Mouse (Mus musculus) splenic B cell, adult 2 months (primary cell): ENCODE results near the gene Zc3h18.

Experiments
- DNase-seq: peaks from one replicate; pipeline ENCODE4 v3.0.0-alpha.2; 2011; ENCODE audit warnings: low read depth, low spot score
- H3K27me3 ChIP-seq: 2 replicates; pipeline ENCODE4 v1.6.1; 2012; ENCODE audit warnings: mild to moderate bottlenecking, low read length, moderate library complexity, mixed read lengths; ENCODE audit not compliant: control insufficient read depth, poor library complexity, insufficient read depth, severe bottlenecking
- H3K36me3 ChIP-seq: 2 replicates; pipeline ENCODE4 v1.6.1; 2012; ENCODE audit warnings: mild to moderate bottlenecking, low read length, moderate library complexity, mixed read lengths; ENCODE audit not compliant: control insufficient read depth, poor library complexity, insufficient read depth, severe bottlenecking

Gene Zc3h18

GRCm38 (mm10) chr8:122359111-122359775 is 17.2 kb upstream of the Zc3h18 start:
- Histone ChIP-seq H3K27me3 (no peaks in the 10 kb centered on the region), H3K36me3 (no peaks in the 10 kb centered on the region)
- DNase-seq: no peak

GRCm38 (mm10) chr8:122360696-122361416 is 15.6 kb upstream of the Zc3h18 start, which contains the start of gene Trhr2:
Trhr2 (minus strand) TSS chr8:122360746.
- DNase-seq: no peak
- Histone ChIP-seq H3K36me3 (no peaks in the 10 kb centered on the region), H3K27me3 (no peaks in the 10 kb centered on the region)

- no peak for DNase-seq
- Histone ChIP-seq H3K27me3 (no peaks in the 10 kb centered on the region), H3K36me3 (no peaks in the 10 kb centered on the region)
Measured at GRCm38 (mm10) chr8:122362271-122362670, 14.1 kb upstream of the Zc3h18 start.

- no peak for DNase-seq
- no peaks in the 10 kb centered on the region for H3K27me3 ChIP-seq
Measured at GRCm38 (mm10) chr8:122362967-122363366, 13.4 kb upstream of the Zc3h18 start.

GRCm38 (mm10) chr8:122368494-122368893 is 7.9 kb upstream of the Zc3h18 start:
- Histone ChIP-seq H3K36me3 (no peaks in the 10 kb centered on the region), H3K27me3 (no peaks in the 10 kb centered on the region)
- DNase-seq: no peak

More at GRCm38 (mm10) chr8:122362967-122363366, 13.4 kb upstream of the Zc3h18 start:
- no peaks in the 10 kb centered on the region for H3K36me3 ChIP-seq

GRCm38 (mm10) chr8:122369665-122370064 is 6.7 kb upstream of the Zc3h18 start:
- peak; percentile 74 for DNase-seq
- H3K36me3 ChIP-seq: no peaks in the 10 kb centered on the region
- no peaks in the 10 kb centered on the region for H3K27me3 ChIP-seq

- DNase-seq: no peak
- Histone ChIP-seq H3K27me3 (no peaks in the 10 kb centered on the region), H3K36me3 (no peaks in the 10 kb centered on the region)
Measured at GRCm38 (mm10) chr8:122371706-122372105, 4.7 kb upstream of the Zc3h18 start.

GRCm38 (mm10) chr8:122375320-122375719 is 1.1 kb upstream of the Zc3h18 start:
- DNase-seq: no peak

GRCm38 (mm10) chr8:122375751-122376364 is 551 bp upstream of the Zc3h18 start:
- DNase-seq: peak; percentile 23
- no peaks in the 10 kb centered on the region for H3K27me3 ChIP-seq
- H3K36me3 ChIP-seq: peaks cover 3% of the 10 kb centered on the region

More at GRCm38 (mm10) chr8:122375320-122375719, 1.1 kb upstream of the Zc3h18 start:
- peaks cover 3% of the 10 kb centered on the region for H3K36me3 ChIP-seq
- H3K27me3 ChIP-seq: no peaks in the 10 kb centered on the region

GRCm38 (mm10) chr8:122383039-122383438 is 6.6 kb downstream of the Zc3h18 start:
- Histone ChIP-seq H3K36me3 (peaks cover 5% of the 10 kb centered on the region), H3K27me3 (no peaks in the 10 kb centered on the region)
- DNase-seq: no peak

- DNase-seq: peak; percentile 25
- Histone ChIP-seq H3K36me3 (peaks cover 11% of the 10 kb centered on the region), H3K27me3 (no peaks in the 10 kb centered on the region)
Measured at GRCm38 (mm10) chr8:122389357-122389756, 12.9 kb downstream of the Zc3h18 start.

GRCm38 (mm10) chr8:122390758-122391157 is 14.3 kb downstream of the Zc3h18 start:
- Histone ChIP-seq H3K27me3 (no peaks in the 10 kb centered on the region), H3K36me3 (peaks cover 11% of the 10 kb centered on the region)
- no peak for DNase-seq

- no peak for DNase-seq
- H3K27me3 ChIP-seq: no peaks in the 10 kb centered on the region
- peaks cover 9% of the 10 kb centered on the region for H3K36me3 ChIP-seq
Measured at GRCm38 (mm10) chr8:122393717-122394116, 17.3 kb downstream of the Zc3h18 start.

GRCm38 (mm10) chr8:122395291-122395690 is 18.9 kb downstream of the Zc3h18 start:
- Histone ChIP-seq H3K36me3 (peaks cover 7% of the 10 kb centered on the region), H3K27me3 (no peaks in the 10 kb centered on the region)
- DNase-seq: no peak

- no peak for DNase-seq
- Histone ChIP-seq H3K36me3 (peaks cover 12% of the 10 kb centered on the region), H3K27me3 (no peaks in the 10 kb centered on the region)
Measured at GRCm38 (mm10) chr8:122398186-122398585, 21.8 kb downstream of the Zc3h18 start.
